Mouse (Mus musculus) adrenal gland, adult 18-20 months (tissue): Measurements from ENCODE around the gene Pyy. TPM values are rescaled to one million over a fixed set of nuclear protein-coding genes. Genes with fewer than 3 reads are reported as not detected.

Source experiments
- DNase-seq, 2 experiments: peaks; one replicate each; pipeline ENCODE4 v3.0.0; 2021 to 2022; ENCODE audit warnings: low spot score in 2 of 2
- long read RNA-seq, 2 experiments: library from polyadenylated mRNA; stranded (forward); transcript quantifications; one replicate each; pipeline ENCODE4 v2.0.0; 2021
- total RNA-seq, 2 experiments: library from RNA; stranded (reverse); gene quantifications; 1 replicate in 1 of 2; 2 replicates in 1 of 2; pipeline ENCODE4 v1.2.3; 2021

Pyy gene
- total RNA-seq = not detected
- long read RNA-seq, experiment 1 = 0 reads
- long read RNA-seq, experiment 2 = 0 reads

DNA sequence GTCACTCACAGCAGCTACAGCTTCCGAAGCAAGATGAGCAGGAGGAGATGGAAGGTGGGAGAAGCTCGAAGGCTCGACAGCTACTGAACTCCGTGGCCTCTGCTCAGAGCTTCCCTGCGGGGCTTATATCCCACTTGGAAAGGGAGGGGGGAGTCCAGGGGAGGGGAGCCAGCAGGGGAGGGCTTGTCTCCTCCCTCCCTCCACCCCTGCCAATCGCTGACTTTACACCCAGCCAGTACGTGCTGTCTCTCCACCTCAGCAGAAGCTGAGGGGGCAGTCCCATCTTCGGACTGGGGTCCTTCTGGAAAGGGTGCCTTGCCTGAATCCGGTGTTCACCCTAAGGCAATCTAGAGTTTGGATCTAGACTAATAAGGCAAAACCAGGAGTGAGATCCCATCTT lies at the start of gene Pyy:
Pyy (minus strand) TSS at position 101 of the 400 bp plus-strand sequence.
- no peak for DNase-seq

DNA sequence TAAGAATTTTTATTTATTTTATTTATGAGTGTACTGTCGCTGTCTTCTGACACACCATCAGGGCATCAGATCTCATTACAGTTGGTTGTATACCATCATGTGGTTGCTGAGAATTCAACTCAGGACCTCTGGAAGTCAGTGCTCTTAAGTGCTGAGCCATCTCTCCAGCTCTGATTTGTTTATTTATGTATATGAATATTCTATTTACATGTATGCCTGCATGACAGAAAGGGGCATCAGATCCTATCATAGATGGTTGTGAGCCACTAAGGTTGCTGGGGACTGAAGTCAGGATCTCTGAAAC lies 49.1 kb upstream of the Pyy start:
- no peak for DNase-seq

DNA sequence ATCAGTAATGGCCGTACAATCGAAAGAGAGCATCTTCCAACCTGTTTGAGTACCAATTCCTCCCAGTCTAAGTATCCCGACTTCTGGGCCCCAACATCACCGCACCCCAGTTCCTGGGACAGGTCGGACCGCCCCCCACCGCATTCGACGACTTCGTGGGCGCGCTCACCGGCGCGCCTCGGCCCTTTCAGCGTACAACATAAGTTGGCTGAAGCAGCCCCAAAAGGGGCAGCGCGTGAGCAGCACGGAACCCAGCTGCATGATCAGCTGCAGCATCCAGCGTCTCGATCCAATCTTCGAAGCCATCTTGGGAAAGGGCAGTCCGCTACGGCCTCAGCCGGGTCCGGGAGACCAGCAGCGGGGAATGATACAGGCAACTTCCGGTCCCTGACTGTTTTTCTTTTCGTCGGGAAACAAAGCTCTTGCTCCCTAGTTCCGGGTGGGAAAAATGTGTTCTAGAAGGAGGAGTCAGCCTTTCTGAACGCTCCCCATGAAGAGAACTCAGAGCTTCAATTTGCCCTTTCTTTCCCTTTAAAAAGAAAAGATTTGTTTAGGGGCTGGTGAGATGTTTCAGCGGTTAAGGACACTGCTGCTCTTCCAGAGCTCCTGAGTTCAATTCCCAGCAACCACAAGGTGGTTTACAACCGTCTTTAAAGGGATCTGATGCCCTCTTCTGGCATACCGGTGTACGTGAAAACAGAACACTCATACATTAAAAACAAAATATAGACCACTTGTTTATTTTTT lies 48.6 kb upstream of the Pyy start, which contains the start of gene Tmem101:
Tmem101 (minus strand) TSS at position 366 of the 747 bp plus-strand sequence.
- peak; percentile 82 to 84 for DNase-seq

DNA sequence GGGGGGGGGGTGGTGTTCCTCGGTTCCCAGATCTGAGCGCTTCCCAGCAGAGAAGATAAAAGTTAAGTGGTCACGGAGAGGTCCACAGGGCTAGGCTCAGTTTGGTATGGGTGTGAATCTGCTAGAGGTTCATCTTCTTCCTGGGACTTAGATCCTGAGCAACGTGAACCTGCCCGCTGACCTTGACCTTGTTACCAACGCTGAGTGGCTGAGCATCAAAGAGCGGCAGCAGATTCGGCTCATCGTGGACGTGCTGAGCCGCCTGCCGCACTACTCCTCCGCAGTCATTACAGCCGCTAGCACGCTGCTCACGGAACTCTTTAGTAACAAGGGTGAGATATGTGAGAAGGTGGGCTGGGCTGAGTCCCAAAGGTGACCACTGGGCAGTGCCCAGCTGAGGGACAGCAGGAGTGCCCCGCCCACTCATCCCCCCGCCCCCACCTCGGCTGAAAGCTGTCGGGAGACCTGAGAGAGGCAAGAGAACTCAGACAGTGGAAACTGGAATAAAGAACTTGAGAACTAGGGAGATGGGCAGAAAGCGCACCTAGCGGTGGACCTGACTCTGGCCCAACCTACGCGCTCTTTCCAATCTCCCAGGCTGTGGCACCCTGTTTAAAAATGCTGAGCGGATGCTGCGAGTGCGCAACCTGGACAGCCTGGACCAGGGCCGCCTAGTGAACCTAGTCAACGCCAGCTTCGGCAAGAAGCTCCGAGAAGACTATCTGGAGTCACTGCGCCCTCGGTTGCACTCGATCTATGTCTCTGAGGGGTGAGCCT lies 39.8 kb upstream of the Pyy start:
- DNase-seq = no peak

DNA sequence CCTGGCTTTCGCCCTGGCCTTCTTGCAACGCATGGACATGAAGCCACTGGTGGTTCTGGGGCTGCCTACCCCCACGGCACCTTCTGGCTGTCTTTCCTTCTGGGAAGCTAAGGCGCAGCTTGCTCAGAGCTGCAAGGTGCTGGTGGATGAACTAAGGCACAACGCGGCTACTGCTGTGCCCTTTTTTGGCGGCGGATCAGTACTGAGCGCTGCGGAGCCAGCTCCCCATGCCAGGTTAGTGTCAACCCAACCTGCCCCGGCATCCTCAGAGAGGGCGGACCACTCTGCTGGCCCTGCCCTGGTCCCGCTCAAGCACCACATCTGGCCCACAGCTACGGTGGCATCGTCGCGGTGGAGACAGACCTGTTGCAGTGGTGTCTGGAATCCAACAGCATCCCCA lies 38.9 kb upstream of the Pyy start:
- DNase-seq = no peak

DNA sequence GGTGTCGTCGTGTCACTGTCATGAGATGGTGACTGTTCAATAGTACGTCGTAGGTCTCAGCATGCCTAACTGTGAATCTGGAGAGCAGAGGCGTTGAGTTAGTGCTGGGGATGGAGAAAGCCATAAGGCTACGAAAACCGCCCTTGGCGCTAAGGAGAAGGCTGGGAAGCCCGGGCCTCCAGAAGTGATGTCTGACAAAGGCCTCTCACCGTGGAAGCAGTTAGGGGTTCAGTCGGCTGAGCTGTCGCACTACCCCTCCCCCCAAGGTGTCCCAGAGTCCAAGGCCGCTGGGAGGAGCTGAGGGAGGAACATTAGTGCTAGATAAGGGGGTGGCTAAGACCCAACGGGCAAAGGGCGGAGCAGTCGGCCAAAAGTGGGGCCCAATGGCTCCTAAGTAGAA lies 38.4 kb upstream of the Pyy start:
- no peak for DNase-seq

DNA sequence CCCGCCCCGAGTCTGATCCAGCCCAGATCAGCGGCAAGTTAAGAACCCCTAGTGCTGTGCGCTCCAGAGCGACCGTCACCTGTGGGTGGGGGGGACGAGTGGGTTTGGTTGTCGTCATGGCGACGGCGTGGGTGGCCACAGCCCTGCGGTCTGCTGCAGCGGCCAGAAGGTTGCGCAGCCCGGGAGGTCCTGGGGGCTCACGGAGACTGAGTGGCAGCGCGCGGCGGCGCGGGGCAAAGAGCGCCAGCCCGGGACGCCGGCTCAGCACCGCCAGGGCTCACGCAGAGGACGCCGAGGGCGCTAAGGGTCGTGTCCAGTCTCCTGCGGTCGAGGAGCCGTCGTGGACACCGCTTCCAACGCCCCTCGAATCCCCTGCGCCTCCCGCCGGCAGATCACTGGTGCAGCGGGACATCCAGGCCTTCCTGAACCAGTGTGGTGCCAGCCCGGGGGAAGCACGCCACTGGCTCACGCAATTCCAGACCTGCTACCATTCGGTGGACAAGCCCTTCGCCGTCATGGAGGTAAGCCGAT lies 37.9 kb upstream of the Pyy start, which contains the start of gene Nags:
Nags (plus strand) TSS at position 43 of the 531 bp plus-strand sequence.
- DNase-seq = no peak

DNA sequence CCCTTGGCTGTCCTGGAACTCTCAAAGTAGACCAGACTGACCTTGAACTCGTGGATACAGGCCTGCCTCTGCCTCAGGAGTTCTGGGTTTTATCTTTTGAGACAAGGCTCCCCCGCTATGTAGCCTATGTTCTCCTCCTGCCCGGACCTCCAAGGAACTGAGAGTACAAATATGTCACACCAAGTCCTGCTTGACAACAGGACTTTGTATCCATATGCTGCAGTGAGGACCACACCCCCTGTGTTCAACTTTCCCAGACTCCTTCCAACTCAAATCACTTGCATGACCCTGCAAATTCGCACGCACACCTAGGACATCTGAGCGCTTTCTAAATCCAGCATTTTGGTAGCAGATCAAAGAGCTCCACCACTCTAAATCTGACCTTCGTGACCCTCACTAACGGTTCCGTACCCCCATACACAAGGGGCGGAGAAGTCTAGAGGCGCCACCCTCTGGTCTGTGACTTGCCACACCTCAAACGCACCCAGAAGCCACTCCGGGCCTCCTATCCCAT lies 37.4 kb upstream of the Pyy start:
- DNase-seq = no peak

DNA sequence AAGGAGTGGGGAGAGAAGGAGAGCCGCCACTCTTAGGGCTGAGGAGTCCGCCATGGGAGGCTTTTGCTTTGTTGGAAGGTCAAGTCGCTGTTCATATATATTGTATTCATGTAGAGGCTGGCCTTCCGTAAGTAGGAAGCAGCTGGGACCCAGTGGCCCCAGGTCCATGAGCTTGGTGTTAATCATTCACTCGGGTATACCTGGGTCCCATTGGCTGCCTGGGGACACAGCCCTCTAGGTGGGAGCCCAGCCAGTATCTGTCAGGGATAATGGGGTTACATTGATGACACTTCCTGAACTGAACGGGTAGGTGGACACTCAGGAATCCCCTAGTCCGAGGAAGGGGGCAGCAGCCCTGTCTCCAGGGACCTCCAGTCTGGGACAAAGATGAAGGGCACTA lies 34.7 kb upstream of the Pyy start:
- no peak for DNase-seq

DNA sequence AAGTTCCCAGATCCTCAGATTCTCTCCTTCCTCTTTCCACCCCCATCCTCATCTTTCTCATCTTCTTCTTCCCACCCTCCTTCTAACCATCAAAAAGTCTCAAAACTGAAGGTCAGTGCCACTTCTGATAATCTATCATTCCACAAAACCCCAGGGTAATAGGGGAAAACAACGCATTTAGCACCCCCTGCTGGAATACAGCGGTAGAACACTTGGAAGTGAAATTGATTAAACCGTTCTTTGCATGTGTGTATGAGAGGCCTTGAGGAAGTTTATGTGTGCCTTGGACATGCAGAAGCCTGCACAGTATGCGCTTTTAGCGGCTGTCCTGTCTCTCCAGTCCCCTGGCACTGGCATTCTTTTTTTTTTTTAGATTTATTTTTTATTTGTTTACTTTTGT lies 32.9 kb upstream of the Pyy start:
- DNase-seq = peak; percentile 60 to 68

DNA sequence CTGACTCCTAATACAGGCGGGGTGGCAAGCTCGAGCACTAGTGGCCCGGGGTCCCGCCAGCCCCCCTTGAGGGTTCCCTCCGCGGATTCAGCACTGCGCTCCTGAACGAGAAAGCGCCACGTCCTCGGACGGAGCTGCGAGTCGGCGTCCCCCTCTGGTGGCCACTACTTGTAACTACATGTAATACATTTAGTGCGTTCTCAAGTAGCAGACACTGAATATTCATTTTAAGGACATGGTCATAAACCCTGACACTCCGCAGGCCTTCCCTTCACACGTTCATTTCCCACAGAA lies 30.8 kb upstream of the Pyy start:
- DNase-seq = peak; percentile 56 to 63

DNA sequence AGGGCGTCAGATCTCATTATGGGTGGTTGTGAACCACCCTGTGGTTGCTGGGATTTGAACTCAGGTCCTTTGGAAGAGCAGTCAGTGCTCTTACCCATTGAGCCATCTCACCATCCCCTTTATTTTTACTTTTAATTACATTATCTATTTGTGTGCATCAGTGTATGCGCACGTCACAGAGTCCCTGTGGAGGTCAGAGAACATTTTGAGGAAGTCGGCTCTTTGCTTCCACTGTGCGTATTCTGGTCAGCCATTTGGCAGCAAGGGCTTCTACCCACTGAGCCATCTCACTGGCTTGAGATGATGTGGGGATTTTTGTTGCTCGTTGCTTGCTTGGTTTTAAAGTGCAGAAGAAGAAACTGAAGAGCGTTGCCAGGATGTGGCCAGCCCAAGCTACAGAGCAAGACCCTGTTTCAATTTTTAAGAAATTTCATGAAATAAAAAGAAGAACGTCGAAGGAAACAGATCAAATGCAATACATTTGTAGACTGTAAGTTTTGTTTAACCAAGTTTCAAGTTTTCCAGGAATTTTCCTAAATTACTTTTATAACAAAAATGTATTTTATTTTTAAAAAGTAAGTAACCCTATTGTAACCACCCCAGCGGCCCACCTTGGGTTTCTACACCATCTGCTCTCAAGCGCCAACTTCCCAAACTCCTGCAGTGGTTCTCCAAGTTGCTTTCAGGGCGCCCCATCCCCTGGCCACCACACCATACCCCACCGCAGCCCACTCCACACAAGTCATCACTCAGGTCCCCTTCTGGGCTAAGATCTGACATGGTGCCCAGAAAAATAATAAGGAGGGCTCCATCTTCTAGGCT lies 30.2 kb upstream of the Pyy start:
- no peak for DNase-seq

DNA sequence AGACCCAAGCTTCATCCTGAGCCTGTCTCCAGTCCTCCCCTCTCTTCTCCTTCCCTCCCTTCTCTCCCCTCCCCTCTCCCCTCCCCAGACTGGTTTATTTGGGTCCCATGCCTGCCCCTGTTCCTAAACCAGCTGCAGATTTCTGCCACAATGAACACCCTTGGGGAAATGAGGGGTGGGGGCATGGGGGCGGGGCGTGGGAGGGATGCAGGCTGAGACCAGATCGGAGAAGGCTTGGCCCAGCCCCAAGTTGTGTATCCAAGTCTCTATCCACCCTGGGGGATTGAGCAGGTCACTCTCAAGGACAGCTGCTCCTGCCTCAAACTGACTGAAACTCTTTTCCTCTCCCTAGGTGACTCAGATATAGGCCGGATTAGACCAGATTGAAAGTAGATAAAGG lies 26.9 kb upstream of the Pyy start:
- DNase-seq = no peak

DNA sequence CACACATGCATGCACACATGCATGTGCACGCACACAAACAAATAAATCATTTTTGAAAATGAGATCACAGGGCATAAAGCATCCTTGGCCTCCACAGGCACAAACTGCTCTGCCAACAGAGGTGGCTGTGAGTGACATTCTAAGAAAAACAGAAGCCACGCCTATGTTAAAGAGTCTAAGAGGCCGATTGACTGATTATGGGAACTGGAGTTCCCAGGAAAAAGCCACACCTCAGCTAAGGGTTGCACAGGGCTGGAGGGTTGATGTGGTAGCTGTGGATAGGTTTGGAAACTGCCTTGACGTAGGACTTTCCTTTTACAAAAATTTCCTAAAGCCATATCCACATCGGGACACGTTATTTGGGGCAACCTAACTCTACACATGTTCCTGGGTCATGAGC lies 9.8 kb upstream of the Pyy start:
- no peak for DNase-seq

DNA sequence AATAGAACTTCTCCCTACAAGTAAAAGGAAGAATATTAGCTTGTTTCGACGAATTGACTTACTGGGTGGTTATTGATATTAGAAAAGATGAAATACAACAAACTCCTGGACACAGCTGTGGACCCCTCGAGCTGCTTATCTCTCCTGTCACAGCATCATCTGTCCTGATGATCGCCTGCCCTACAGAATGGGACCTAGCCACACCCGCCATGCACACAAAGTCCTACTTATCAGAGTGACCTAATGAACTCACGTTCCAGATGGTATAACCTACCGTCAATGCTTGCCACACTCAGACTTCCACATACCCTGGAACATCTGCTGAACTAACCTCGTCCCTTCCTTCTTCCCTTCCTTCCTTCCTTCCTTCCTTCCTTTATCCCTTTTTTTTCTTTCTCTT lies 8.6 kb upstream of the Pyy start:
- no peak for DNase-seq

DNA sequence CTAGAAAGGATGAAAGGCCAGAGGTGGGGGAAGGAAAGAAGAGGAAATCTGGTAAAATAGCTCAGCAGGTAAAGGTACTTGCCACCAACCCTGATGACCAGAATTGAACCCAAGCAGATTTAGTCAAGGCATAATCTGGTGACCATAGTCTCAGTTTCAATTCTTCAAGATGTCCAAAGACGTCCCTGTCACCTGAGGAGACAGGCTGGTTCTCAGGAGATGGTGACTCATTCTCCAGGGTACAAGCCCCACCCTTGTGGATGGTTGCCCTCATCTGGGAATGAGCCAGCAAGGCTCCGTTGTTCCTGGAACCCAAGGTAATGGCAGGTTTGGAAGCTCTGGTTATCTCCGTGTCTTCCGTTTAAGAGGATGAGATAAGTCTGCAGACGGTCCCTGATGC lies 3.9 kb upstream of the Pyy start:
- DNase-seq = no peak

DNA sequence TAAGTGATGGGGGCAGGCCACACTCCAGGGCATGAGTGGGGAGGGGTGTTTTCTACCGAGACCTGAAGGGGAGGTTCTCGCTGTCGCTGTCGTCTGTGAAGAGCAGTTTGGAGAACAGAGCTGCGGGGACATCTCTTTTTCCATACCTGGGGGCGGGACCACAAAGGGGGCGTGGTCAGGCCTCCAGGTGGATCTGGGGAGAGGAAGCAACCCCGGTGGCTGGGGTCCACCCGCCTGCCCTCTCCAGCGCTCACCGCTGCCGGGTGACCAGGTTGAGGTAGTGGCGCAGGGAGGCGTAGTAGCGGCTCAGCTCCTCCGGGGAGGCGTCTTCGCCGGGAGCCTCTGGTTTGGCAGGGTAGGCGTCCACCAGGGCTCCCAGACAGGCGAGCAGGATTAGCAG lies 721 bp downstream of the Pyy start:
- no peak for DNase-seq

DNA sequence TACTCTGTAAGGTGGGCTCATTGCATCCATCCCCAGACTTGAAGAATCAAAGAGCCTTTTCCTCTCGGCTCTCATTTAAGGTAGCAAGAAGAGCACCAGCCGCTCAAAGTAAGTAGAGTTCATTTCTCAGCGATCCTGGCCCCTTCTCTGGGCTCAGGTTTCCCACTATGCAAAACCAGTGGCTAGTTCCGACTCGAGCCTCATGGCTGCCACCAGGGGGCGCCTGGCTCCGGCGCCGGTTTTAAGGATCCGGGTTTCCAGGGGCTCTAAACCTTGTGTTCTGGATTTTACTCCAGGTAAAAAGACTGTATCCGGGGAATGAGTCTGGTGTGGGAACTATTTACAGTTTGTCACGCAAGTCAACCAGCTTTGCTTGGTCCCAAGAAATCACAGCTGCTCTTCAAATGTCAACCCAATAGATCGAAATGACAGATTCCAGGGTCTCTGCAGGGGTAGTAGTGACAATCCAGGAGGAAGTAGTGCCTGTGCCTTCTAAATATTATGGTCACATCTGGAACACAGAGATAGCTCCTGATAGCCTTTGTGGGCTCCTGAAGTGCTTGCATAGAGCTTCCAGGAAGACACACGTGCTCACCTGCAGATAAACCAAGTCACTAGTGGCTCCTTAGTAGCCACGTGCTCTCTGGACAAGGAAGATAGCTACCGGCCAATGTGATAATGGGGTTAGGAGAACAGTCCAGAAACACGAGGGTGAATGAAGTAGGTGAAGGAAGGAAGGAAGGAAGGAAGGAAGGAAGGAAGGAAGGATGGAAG lies 5.0 kb downstream of the Pyy start:
- DNase-seq = peak; percentile 62 to 75

DNA sequence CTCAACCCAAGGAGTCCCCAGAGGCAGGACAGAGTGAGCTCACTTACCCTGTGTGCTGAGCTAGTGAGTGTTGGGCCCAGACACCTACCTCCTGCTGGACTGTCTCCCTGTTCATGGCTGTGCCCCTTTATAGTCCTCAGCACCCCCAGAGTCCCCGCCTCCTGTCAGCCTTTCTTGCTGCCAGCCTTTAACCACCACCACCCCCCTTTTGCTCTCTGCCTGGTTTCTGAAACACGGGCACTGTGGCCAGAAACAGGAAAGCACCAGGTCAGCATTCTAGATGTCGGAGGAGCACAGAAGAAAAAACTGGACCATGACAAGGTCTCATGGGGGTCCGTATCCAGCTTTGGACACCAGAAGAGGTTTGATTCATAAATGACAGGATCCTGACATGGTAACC lies 6.4 kb downstream of the Pyy start, which contains the start of gene Ppy:
Ppy (minus strand) TSS at position 101 of the 400 bp plus-strand sequence.
- no peak for DNase-seq

DNA sequence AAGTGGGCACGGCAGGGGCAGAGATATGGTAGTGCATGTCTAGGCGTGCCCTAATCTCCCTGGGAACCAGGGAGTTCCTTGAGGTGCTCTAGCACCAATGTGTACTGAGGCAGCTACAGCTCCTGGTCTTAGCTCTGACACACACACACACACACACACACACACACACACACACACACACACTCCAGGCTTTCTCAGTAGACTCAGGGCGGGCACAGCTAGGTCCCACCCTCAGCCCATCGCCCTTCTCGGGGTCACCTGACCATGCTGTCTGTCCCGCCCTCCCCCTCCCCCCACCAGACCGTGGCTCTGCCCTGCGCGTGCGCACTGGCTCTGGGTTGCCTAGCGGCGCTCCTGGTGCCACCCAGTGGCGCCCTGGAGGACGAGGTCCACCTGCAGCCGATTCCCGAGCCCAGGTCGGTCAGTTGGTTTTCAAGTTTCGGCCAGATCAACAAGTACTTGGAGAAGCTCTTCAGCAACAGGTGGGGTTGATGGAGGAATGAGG lies 10.7 kb downstream of the Pyy start:
- peak; percentile 54 to 64 for DNase-seq
